Mouse (Mus musculus): Measurements from ENCODE around the gene Stat5a.

Gene Stat5a

DNA sequence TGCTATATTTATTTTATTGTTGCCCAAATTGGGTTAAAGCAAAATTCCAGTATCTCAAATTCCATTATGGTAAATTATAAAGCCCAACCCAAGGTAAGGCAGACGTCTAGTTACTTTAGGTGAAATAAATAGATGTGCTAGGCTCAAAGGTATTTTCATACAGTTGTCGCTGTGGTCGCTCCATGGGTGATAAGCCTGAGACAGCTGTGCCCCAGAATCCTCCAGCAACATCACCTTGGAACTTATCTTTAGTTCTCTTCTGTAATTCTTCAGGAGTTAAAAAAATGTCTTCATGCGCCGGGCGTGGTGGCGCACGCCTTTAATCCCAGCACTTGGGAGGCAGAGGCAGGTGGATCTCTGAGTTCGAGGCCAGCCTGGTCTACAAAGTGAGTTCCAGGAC lies 20.3 kb upstream of the Stat5a start:
- DNase-seq = no peak

DNA sequence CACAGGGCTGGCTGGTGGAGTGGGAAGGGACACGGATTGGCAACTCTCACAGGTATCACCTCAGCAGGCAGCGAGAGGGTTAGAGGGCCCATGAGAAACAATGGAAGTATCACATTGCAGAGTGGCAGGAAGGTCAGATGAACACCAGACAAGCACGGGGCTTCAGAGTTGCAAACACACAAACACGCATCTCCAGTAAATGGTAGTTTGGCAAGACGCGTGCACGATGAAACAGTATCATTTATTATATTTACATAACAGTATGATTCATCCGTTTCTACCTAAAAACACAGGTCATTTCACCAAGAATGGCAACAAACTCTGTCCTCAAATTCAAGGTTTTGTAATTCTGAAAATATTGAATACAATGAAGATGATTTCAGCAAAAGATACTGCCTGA lies 19.6 kb upstream of the Stat5a start:
- DNase-seq = no peak

DNA sequence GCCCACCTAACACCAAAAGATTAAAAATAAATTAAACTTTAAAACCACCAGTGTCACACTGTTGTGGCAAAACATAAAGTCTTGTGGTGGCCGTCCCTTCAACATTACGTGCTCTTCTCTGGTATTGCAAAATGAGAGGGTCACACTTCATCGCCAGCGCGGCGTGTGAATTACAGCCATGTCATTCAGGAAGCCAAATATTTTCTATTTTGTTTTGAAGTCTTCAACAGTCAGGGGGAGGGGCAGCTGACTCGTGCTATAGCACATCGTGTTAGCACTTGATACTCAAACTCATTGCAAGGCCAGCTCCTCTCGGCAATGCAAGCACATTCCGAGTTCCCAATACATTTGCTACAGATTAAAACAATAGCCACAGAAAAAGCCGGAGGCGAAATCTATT lies 18.3 kb upstream of the Stat5a start:
- DNase-seq = no peak

DNA sequence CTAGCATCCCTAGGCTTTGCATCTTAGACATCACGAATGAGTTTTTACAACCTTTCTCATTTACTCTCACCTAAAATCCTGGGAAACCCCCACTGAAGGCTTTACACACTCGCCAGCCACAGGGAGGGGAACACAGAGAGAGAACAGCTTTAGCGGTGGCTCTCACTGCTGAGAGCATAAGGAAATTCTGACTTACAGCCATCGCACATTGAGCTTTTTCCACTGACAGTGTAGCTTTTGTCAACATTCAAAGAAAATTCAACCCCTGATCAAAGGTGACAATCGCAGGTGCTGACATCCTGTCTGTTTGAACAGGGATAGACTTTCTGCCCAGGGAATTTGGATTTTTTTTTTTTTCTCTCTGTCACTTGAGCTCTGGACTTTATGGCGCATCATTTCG lies 17.1 kb upstream of the Stat5a start:
- no peak for DNase-seq

DNA sequence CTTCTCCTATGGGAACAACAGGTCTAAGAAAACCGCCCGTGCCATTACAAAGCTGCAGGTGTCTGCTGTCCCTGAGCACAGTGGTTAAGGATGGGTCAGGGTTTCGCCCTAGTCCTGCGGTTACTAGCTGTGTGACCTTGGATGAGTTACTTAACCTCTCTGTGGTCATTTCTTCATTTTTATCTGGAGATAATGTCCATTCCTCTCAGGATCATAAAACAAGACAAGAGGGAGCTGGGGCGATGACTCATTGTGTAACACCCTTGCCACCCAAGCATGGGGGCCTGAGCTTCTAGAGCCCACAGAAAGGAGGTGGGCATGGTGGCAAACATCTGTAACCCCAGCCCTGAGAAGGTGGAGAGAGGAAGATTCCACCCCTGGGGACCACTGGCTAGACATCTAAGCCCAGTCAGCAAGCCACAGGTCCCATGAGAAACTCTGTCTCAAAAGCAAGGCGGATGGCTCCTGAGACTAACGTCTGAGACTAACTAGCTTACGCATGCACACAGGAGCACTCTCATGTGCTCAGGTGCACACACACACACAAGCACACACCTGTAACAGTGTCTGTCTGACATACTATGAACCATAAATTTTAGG lies 16.0 kb upstream of the Stat5a start:
- no peak for DNase-seq

DNA sequence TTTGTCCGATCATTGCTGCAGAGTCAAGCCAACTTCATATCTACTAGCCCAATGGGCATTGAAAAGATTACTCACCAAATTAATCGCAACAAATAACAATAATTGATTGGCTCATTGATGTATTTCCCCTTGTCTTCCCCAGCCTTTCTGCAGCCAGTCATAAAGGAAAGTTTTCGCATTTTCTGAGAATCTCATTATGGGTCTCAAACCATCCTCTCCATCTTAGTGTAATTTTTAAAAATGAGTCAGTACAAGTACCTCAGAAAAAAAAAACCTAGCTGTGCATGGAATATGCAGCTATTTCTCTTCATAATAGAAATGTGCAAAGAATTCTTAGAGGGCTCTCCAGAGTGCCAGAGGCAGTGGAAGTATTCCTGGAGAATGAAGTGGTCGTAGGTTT lies 15.0 kb upstream of the Stat5a start:
- no peak for DNase-seq

DNA sequence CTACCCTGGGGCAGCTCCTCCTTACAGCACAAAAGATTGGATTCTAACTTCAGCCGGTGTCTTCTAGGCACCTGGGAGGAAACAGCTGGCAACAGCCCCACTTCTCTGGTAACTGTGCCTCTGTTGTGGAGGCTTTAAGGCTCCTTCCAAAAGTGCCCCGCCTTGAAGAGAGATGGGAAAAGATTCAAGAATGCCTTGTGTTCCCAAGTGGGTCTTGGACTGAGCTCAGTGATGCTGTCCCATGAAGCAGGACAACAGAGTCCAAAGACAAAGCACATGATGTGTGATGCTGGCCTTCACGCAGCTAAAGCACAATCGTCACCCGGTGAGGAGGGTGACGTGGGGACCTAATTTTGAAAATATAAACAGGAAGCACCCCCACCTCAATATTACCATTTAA lies 13.4 kb upstream of the Stat5a start:
- no peak for DNase-seq

DNA sequence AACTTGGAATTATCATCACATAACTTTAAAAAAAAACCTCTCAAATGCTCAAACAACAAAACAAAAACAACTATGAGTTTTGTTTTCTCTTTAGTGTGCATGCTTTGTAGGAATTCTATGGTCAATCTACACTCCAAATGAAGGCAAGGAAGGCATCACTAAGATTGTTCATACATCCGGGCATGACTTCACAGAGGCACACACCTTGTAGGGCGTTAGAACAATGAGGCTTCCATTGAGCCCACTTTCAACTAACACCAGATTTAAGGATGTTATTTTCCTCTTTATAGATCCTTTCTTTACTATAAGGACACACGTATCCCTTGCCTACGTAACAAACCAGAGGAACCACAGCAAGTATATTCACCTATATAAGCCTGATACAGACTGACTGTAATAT lies 11.6 kb upstream of the Stat5a start:
- no peak for DNase-seq

DNA sequence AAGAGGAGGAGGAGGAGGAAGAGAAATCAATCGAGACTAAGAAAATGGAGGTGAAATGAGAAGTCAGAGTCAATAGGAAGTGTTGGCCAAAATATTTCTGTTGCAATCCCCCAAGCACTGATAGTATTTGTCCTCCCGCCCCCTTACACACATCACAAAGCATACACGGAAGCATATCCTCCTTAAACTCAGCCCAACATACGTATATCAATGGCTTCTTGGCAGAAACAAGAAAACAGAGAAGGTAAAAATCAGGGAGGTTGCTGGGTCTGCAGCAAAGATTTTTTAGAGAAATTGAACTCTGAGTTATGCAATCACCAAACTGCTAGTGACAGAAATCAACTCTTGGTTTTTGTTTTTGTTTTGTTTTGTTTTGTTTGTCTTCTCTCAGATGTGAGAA lies 11.1 kb upstream of the Stat5a start:
- DNase-seq = no peak

DNA sequence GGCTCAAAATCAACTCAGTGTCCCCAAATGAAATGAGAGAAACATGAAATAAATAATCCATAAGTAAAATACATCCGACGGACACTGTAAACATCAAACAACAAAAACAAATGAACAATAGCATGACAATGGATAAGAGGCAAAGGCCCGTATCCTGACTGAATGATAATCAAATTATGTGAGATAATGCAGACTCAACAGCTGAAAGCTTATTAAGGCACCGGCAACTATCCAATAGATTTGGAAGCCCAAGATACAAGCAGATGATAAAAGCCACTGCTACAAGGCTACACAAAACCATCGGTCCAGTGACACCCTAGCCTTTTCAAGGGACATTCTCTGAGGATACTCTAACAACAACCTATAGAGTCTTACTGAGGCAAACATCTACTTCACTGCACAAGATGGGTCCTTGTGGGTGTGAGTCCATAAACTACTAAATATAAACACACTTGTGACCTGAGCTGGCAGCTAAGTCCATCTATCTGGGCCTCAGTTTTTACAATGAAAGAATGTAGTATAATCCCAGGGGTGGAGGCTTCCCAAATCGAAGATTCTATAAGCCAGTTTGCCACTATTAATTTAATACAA lies 10.3 kb upstream of the Stat5a start:
- no peak for DNase-seq

DNA sequence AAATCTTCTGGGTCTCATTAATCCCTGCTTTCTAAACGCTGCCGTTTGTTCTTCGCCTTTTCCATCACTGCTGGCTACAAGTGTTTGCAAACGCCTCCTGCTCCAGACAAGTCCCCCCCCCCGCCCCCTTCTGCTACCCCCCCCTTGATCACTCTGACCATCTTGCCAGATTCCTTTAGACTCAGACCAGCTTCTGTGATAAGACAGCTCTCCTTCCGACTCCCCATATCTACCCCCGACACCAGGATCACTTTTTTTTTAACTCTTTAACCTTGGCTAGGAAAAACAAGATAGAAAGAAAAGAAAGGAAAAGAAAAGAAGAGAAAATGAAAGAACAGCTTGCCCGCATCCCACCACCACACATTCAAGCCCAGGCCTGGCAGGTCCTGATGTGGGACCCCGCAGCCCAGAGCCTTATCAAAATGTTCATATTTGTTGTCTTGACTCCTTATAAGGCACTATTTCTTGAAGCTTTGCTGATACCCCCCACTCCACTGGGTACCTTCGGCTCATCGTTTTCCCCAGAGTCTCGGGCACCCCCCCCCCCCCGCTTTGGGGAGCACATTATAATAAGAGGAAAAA lies 9.6 kb upstream of the Stat5a start:
- DNase-seq = no peak

DNA sequence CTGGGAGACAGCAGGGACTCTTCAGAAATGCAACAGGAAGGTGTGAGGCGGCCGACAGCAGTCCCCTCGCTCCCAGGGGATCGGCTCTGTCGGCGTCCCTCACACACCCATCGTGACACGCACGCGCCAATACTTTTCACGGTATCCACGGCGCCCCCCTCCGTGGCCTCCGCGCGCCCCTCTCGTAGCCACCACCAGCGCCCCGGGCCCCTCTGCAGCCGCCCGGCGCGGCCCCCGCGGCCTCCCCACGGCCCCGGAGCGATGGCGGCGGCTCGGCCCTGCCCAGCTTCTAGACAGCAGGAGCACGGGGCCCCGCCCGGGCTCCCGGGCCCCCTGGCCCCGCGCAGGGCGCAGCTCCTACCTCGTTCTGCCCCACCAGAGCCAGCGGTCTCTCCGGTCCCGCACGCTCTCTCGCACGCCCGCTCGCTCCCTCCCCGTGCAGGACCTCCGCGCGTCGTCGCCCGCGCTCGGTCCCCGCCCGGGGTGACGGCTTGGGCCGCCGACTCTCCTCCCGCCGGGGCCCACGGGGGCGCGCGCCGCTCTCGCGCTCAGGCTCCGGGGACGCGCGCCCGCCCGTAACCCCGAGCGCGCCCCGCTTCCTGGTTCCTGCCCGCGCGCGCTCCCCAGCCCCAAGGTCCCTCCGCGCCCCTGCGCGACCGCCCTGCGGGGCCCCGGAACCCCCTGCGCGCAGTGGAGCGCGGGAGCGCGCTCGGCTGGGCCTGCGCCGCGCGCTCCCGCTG lies 8.9 kb upstream of the Stat5a start, which contains the start of gene Stat5b:
TSS of gene Stat5b (minus strand) at position 687 of the 740 bp plus-strand sequence.
- peak; percentile 77 to 79 for DNase-seq

DNA sequence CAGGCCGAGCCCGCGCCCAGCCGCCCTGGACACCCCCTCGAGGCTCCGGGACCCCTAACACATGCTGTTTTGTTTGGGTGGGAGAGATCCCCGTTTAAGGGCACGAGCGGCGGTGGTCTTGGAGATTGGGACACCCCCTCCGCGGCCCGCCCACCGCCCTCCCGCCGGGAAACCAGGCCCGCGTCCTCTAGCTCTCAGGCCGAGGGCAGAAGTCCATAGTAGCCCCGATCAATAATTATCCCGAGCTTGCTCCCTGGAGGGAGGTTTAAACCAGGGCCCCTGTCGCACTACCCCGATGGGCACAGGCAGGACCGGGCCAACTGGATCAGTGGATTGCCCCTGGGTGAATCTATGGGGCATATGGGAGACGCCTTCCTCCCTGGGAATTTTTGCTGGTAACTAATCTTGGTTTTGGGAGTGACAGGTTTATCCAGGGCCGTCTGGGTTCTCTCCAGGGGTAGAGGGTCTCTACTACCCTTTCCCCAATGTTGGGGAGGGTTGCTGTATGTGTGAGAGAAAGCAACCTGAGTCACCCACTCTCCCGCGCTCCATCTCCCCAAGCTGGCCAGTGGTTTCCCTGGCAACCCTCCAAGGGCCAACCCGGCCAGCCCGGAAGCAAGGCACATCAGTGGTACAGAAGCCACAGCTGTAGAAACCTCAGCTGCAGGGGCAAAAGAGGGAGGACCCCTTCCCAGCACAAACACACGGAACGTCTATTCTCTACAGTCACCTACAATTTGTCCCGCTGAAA lies 8.2 kb upstream of the Stat5a start:
- peak; percentile 66 to 75 for DNase-seq

DNA sequence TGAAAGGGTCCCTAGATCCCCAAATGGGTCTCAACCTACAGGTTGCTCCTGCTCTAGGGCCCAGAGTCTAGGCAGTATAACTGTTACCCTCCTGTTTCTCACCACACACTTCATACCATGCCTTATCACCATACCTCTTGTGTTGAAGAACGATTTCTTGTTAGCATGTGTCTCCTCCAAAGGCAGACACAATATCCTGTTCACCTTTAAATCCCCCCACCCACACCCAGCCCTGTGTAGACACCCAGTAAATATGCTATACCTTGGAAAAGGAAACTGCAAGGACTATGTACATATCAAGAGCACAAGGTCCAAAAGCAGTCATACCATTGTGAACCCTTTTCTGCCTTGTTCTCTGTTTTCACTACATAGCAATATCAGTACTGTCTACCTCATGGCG lies 7.1 kb upstream of the Stat5a start:
- DNase-seq = no peak

DNA sequence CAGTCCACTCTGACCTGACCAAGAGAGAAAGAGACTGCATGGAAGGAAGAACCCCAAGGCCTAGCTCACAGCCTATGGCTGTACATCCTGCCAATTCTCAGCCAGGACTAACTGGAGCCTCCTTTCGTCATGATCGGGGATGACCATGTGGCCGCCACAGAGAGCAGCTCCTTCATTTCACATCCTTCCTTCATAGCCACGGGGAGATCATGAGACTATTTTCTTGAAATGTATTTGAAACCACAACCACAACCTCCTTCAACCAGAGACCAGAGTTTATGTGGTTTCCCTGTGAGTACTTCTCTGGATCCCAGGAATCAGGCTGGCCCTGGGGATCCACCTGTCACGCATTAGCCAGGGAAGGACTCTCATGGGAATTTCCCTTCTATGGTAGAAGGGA lies 6.1 kb upstream of the Stat5a start:
- no peak for DNase-seq

DNA sequence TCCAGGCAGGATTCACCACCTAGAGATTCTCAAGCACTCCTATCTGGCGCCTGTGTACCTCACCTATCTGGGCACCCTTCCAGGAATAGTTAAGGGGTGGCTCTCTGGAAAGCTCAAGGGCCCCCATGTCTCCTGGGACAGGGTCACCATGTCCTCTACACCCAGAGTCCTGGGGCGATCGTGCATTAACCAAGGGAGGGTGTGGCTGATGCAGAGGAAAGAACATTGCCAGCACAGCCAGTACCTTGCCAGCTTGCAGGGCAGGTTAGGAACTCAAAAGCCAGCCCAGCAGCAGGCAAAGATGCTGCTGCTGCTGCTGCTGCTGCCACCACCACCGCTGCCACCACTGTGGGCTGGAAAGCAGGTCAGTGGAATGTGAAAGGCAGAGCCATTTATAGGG lies 4.9 kb upstream of the Stat5a start:
- DNase-seq = no peak

DNA sequence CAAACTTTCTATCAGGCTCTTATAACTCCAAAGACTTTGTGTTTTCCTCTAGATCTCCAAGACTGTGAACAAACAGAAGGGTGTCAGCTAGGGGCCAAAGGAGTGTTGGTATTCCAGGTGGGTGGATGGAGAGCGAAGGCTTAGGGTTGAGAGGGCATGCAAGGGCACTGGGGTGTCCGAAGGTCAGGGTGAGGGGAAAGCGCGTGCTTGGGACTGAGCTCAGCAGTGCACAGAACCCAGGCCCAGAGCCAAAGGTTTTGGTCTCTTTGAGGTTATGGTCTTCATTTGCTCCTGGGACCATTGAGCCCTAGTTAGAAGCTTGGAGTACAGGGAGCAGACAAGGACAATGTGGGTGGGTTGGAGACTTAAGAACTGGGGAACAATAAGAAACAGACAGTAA lies 4.0 kb upstream of the Stat5a start:
- no peak for DNase-seq

DNA sequence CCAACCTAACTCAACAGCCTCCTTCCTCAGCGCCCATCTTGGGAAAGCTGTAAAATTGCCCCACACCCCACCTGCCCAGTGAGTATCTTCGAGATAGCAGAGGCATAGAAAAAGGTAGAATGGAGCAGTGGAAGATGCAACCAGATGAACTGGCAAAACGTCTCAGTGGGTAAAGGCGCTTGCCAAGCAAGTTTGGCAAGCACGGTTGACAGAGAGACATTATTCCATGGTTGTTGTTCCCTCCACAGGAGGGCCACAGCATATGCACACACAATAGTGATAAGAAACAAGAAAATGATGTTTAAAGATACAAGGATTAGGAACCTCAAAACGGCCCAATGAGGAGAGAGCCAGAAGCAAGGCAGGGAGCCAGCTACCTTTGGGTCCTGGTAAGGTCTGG lies 1.2 kb upstream of the Stat5a start:
- peak; percentile 56 to 71 for DNase-seq

DNA sequence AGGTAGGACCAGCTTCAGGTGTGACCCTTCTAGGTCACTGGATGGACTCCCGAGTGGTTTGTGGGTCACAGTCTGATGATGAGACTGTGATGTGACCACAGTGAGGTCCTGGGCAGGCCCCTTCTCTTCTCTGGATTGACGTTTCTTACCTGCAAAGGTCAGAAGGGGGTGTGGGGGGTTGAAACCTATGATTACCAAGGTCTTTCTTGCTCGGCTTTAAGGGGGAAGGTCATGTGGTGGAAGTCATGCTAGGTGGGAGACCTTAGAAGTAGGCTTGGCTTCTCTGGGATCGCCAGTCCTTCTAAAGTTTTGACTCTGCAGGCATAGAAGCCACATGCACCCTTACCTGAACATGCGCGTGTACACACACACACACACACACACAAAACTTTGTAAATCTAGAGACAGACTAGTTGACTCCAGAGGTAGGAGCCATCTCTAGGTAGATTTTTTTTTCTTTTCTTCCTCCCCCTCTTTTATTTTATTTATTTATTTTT lies 476 bp downstream of the Stat5a start:
- no peak for DNase-seq

DNA sequence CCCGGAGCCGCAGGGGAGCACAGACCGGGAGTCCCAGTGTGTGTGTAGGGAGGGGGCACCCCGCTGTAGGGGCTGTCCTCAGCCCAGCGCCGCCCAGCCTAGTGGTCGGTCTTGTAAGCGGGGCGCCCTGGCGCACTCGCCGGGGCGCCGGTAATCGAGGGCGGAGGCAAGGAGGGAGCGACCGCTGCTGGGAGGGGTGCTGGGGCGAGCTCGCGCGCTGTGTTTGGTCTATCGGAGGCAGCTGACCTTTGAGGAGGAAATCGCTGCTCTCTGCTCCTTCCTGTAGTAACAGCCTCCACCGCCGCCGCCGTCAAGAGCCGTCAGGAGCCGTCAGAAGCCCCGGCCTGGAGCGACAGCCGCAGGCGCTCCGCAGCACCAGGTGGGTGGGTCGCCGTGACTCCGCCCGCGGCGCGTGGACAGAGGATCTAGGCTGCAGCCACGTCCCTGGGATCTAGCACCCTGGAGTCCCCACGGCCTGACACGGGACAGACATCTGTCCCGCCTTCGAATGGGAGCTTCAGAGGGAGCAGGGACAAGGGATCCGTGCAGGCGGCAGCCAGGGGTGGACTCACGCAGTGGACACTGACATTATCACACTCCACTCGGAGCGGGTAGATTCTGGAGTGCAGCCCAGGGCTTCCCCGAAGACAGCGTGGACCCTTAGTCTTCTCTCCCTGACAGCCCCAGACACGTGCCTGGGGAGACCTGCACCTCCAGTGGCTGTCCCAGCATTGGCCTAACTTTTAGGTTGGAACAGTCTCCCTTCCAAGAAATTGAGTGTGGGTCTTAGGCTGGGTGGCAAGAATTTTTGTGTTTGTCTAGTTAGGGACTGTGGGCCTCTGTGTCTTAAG lies 1.3 kb downstream of the Stat5a start:
- DNase-seq = peak; percentile 60 to 70

DNA sequence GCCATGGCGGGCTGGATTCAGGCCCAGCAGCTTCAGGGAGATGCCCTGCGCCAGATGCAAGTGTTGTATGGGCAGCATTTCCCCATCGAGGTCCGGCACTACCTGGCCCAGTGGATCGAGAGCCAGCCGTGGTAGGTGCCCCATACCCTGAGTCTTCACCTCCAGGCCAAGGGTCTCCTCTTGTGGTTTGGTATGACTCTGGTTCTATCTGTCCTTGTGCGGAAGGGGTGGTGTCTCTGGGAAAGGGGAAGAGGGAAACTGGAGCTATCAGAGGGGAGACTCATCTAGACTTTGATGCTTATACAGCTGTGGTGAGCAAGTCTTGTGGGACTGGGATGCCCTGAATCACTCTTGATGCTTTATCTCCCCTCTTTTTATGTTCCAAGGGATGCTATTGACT lies 2.2 kb downstream of the Stat5a start:
- DNase-seq = no peak

DNA sequence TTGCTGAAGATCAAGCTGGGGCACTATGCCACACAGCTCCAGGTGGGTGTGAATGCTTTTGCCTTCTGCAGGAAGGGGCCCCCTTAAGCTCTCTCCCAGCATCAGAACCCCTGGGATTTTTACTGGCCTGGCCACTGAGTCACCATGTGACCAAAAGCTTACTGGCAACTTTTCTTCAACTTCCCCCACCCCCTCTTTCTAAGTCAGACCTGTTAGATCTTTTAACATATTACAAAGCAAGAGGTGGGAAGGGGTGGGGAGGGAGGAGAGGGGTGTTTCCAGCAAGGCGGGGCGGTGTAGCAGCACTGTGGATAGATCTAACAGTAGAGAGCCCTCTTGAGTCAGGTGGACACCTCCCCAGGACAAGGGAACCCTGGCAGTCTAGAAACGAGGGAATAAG lies 2.7 kb downstream of the Stat5a start:
- DNase-seq = no peak

Measured in cerebellum, postnatal 10 days (tissue).